Mouse (Mus musculus) right cerebral cortex, adult 18-20 months (tissue): Measurements from ENCODE around the gene Pex16.

ENCODE experiments used
- DNase-seq: peaks from one replicate; pipeline ENCODE4 v3.0.0; 2022; ENCODE audit warnings: mixed read lengths

Gene Pex16

GRCm38 (mm10) chr2:92374514-92374913 is at the start of gene Pex16, which contains the start of gene Large2:
Pex16 (plus strand) TSS chr2:92374676.
Large2 (minus strand) TSS chr2:92374869.
- DNase-seq, result peak; percentile 57

- DNase-seq, result no peak
These were observed 48.8 kb upstream of the Pex16 start for GRCm38 (mm10) chr2:92325676-92326075.

- DNase-seq, result no peak
These were observed 48.3 kb upstream of the Pex16 start for GRCm38 (mm10) chr2:92326221-92326620.

- DNase-seq, result no peak
These were observed 46.9 kb upstream of the Pex16 start for GRCm38 (mm10) chr2:92327601-92328000.

- DNase-seq, result no peak
These were observed 46.3 kb upstream of the Pex16 start for GRCm38 (mm10) chr2:92328206-92328605.

- peak; percentile 45 for DNase-seq
These were observed 43.6 kb upstream of the Pex16 start for GRCm38 (mm10) chr2:92330840-92331239.

GRCm38 (mm10) chr2:92331410-92331809 is 43.1 kb upstream of the Pex16 start:
- no peak for DNase-seq

GRCm38 (mm10) chr2:92331871-92332270 is 42.6 kb upstream of the Pex16 start:
- no peak for DNase-seq

GRCm38 (mm10) chr2:92342418-92342817 is 32.1 kb upstream of the Pex16 start:
- DNase-seq, result no peak

GRCm38 (mm10) chr2:92347191-92347590 is 27.3 kb upstream of the Pex16 start:
- DNase-seq, result no peak

GRCm38 (mm10) chr2:92349589-92350425 is 24.7 kb upstream of the Pex16 start:
- DNase-seq, result no peak

- no peak for DNase-seq
These were observed 23.8 kb upstream of the Pex16 start for GRCm38 (mm10) chr2:92350686-92351085.

GRCm38 (mm10) chr2:92353402-92353801 is 21.1 kb upstream of the Pex16 start:
- DNase-seq, result no peak

GRCm38 (mm10) chr2:92354224-92354623 is 20.3 kb upstream of the Pex16 start:
- no peak for DNase-seq

- no peak for DNase-seq
These were observed 15.2 kb upstream of the Pex16 start for GRCm38 (mm10) chr2:92359301-92359700.

GRCm38 (mm10) chr2:92360186-92360823 is 14.2 kb upstream of the Pex16 start:
- no peak for DNase-seq

- DNase-seq, result no peak
These were observed 13.6 kb upstream of the Pex16 start for GRCm38 (mm10) chr2:92360893-92361292.

- DNase-seq, result no peak
These were observed 12.7 kb upstream of the Pex16 start for GRCm38 (mm10) chr2:92361795-92362194.

- no peak for DNase-seq
These were observed 11.8 kb upstream of the Pex16 start for GRCm38 (mm10) chr2:92362571-92363228.

GRCm38 (mm10) chr2:92364086-92364485 is 10.4 kb upstream of the Pex16 start:
- no peak for DNase-seq

GRCm38 (mm10) chr2:92365568-92365967 is 8.9 kb upstream of the Pex16 start:
- no peak for DNase-seq

GRCm38 (mm10) chr2:92367383-92368029 is 7.0 kb upstream of the Pex16 start:
- no peak for DNase-seq

GRCm38 (mm10) chr2:92370375-92370774 is 4.1 kb upstream of the Pex16 start:
- DNase-seq, result no peak
